Mouse (Mus musculus) liver, postnatal 0 days (tissue): ENCODE measurements at regions not wholly inside any gene's neighbourhood (a gene's known extent, or its start where the extent isn't known, plus 50 kb on each side); places are given as distances from the start of the nearest gene placed in this dataset.

Experiments
- CTCF ChIP-seq: sonication (generic); IDR thresholded peaks from 2 replicates; pipeline ENCODE4 v1.5.1; 2016; ENCODE audit warnings: antibody characterized with exemption, low read depth
- EP300 ChIP-seq: IDR thresholded peaks from 2 replicates; pipeline ENCODE4 v1.6.1; 2016; ENCODE audit warnings: antibody characterized with exemption, low read depth, mild to moderate bottlenecking

- no peak for TF ChIP-seq EP300
- no peak for TF ChIP-seq CTCF
Observed at GRCm38 (mm10) chr12:71773891-71774290, 57.0 kb upstream of the Daam1 start.
